Mouse (Mus musculus) kidney, adult 2 months (tissue): ENCODE measurements around the gene Kcnk16. TPM values are rescaled to one million over a fixed set of nuclear protein-coding genes. Genes with fewer than 3 reads are reported as not detected.

Experiments used
- DNase-seq: peaks from one replicate; pipeline ENCODE4 v3.0.0; 2021
- H3K27ac ChIP-seq: fragments of 200-500 bp; 2 replicates; pipeline ENCODE4 v1.5.1; 2012; ENCODE audit warnings: low read depth, low read length, control low read depth, inconsistent platforms; ENCODE audit not compliant: insufficient read depth
- H3K27me3 ChIP-seq: fragments of 200-500 bp; replicated peaks from 2 replicates; pipeline ENCODE4 v1.6.1; 2012; ENCODE audit warnings: mild to moderate bottlenecking, moderate library complexity, low read length, inconsistent platforms; ENCODE audit not compliant: control insufficient read depth, insufficient read depth
- H3K36me3 ChIP-seq: fragments of 200-500 bp; 2 replicates; pipeline ENCODE4 v1.6.1; 2012; ENCODE audit warnings: mild to moderate bottlenecking, moderate library complexity, low read length, inconsistent platforms; ENCODE audit not compliant: control insufficient read depth, insufficient read depth
- H3K4me1 ChIP-seq: fragments of 200-500 bp; 2 replicates; pipeline ENCODE4 v1.6.1; 2011; ENCODE audit warnings: low read length; ENCODE audit not compliant: control insufficient read depth, insufficient read depth
- H3K4me3 ChIP-seq: fragments of 200-500 bp; 2 replicates; pipeline ENCODE4 v1.5.1; 2011; ENCODE audit warnings: mild to moderate bottlenecking, low read depth, low read length, control low read depth; ENCODE audit not compliant: insufficient read depth
- CTCF ChIP-seq: fragments of 200-500 bp; conservative IDR thresholded peaks from 2 replicates; pipeline ENCODE4 v1.5.1; 2011; ENCODE audit warnings: low read depth, mild to moderate bottlenecking, control low read depth, low read length, moderate library complexity, mixed read lengths; ENCODE audit not compliant: insufficient read depth, insufficient read length
- POLR2A ChIP-seq: fragments of 200-500 bp; IDR thresholded peaks from one replicate; pipeline ENCODE4 v1.6.1; 2011; ENCODE audit warnings: low read depth, low read length, control low read depth
- WGBS: fragments of 180-500 bp; shearing (Covaris S2); methylation state at CpG from one replicate; pipeline ENCODE4 v1.1.7; 2018; 5-methylcytosine and 5-hydroxymethylcytosine counted together
- polyA plus RNA-seq: library from polyadenylated mRNA; depleted of rRNA; stranded (reverse); fragments of >200 nt; gene quantifications from 2 replicates; pipeline ENCODE4 v1.2.3, GENCODE M21; 2012

Kcnk16 gene
- polyA plus RNA-seq, 1 experiment: not detected

GRCm38 (mm10) chr14:20230063-20230491 lies 38.9 kb downstream of the Kcnk16 start:
- Histone ChIP-seq H3K4me1 (peaks cover 55% of the 10 kb centered on the region), H3K36me3 (no peaks in the 10 kb centered on the region), H3K4me3 (no peak overlapping the region), H3K27ac (peak overlapping the region; percentile 95), H3K27me3 (no peaks in the 10 kb centered on the region)
- no peak for TF ChIP-seq CTCF
- no peak for TF ChIP-seq POLR2A
- WGBS: 40% methylated on average over 7 of the region's 7 CpGs
- peak; percentile 96 for DNase-seq

GRCm38 (mm10) chr14:20229437-20229836 lies 39.6 kb downstream of the Kcnk16 start:
- DNase-seq: no peak
- Histone ChIP-seq H3K36me3 (no peaks in the 10 kb centered on the region), H3K4me3 (no peak overlapping the region), H3K27ac (peak overlapping the region; percentile 85), H3K27me3 (no peaks in the 10 kb centered on the region), H3K4me1 (peaks cover 59% of the 10 kb centered on the region)
- WGBS: 42% methylated on average over 6 of the region's 6 CpGs
- TF ChIP-seq CTCF (no peak), POLR2A (no peak)

GRCm38 (mm10) chr14:20228336-20228735 lies 40.7 kb downstream of the Kcnk16 start:
- H3K4me1 ChIP-seq: peaks cover 63% of the 10 kb centered on the region
- no peaks in the 10 kb centered on the region for H3K27me3 ChIP-seq
- 51% methylated on average over 4 of the region's 4 CpGs for WGBS
- H3K27ac ChIP-seq: peak overlapping the region; percentile 95
- DNase-seq: peak; percentile 93
- TF ChIP-seq CTCF (no peak), POLR2A (no peak)
- H3K4me3 ChIP-seq: no peak overlapping the region
- no peaks in the 10 kb centered on the region for H3K36me3 ChIP-seq

- TF ChIP-seq POLR2A (no peak), CTCF (no peak)
- DNase-seq: peak; percentile 66
- Histone ChIP-seq H3K4me1 (peaks cover 60% of the 10 kb centered on the region), H3K27me3 (no peaks in the 10 kb centered on the region), H3K4me3 (no peak overlapping the region), H3K27ac (peak overlapping the region; percentile 95), H3K36me3 (no peaks in the 10 kb centered on the region)
- WGBS: 17% methylated on average over 2 of the region's 2 CpGs
These were observed 42.0 kb downstream of the Kcnk16 start for GRCm38 (mm10) chr14:20226982-20227381.

- Histone ChIP-seq H3K4me1 (peaks cover 58% of the 10 kb centered on the region), H3K27ac (peak overlapping the region; percentile 83)
These were observed 42.5 kb downstream of the Kcnk16 start for GRCm38 (mm10) chr14:20226488-20226887.

GRCm38 (mm10) chr14:20225525-20225924 lies 43.5 kb downstream of the Kcnk16 start:
- H3K4me1 ChIP-seq: peaks cover 51% of the 10 kb centered on the region
- 80% methylated on average over 4 of the region's 4 CpGs for WGBS
- H3K27ac ChIP-seq: peak overlapping the region; percentile 88
- DNase-seq: no peak
- no peaks in the 10 kb centered on the region for H3K27me3 ChIP-seq
- no peaks in the 10 kb centered on the region for H3K36me3 ChIP-seq
- no peak overlapping the region for H3K4me3 ChIP-seq
- TF ChIP-seq CTCF (no peak), POLR2A (no peak)

More at GRCm38 (mm10) chr14:20226488-20226887, 42.5 kb downstream of the Kcnk16 start:
- 44% methylated on average over 7 of the region's 7 CpGs for WGBS
- TF ChIP-seq CTCF: no peak
- H3K4me3 ChIP-seq: no peak overlapping the region
- H3K27me3 ChIP-seq: no peaks in the 10 kb centered on the region
- no peaks in the 10 kb centered on the region for H3K36me3 ChIP-seq
- no peak for DNase-seq

GRCm38 (mm10) chr14:20224576-20225218 lies 44.3 kb downstream of the Kcnk16 start:
- Histone ChIP-seq H3K4me1 (peaks cover 52% of the 10 kb centered on the region), H3K27ac (peak overlapping the region; percentile 94), H3K27me3 (no peaks in the 10 kb centered on the region), H3K4me3 (no peak overlapping the region), H3K36me3 (no peaks in the 10 kb centered on the region)
- WGBS: 27% methylated on average over 10 of the region's 10 CpGs
- DNase-seq: peak; percentile 93
- no peak for TF ChIP-seq CTCF
- TF ChIP-seq POLR2A: no peak
